Mouse (Mus musculus) MEL (cell line): ENCODE results near the gene Dusp1. TPM values are rescaled to one million over a fixed set of nuclear protein-coding genes. Genes with fewer than 3 reads are reported as not detected.

Source experiments
- DNase-seq: peaks from one replicate; pipeline ENCODE4 v3.0.0; 2011; ENCODE audit warnings: low read depth, low spot score
- H3K27ac ChIP-seq: 2 replicates; pipeline ENCODE4 v1.5.1; 2012; ENCODE audit warnings: low read depth, mild to moderate bottlenecking, control low read depth, low read length, moderate library complexity; ENCODE audit not compliant: control insufficient read depth
- H3K27me3 ChIP-seq, 2 experiments: fragments of 150-350 bp in 1 of 2; sonication (generic) in 1 of 2; 2 replicates each; pipeline ENCODE4 v1.6.1; 2012; ENCODE audit warnings: low read length in 2 of 2, mild to moderate bottlenecking in 2 of 2, improper control_type of control experiment in 1 of 2, moderate library complexity in 1 of 2; ENCODE audit not compliant: insufficient read depth in 2 of 2, control insufficient read depth in 1 of 2
- H3K36me3 ChIP-seq, 2 experiments: 2 replicates each; pipeline ENCODE4 v1.6.1; 2012 to 2014; ENCODE audit warnings: low read length in 2 of 2, improper control_type of control experiment in 1 of 2, inconsistent platforms in 1 of 2, mild to moderate bottlenecking in 1 of 2; ENCODE audit not compliant: insufficient read depth in 2 of 2, control insufficient read depth in 1 of 2
- H3K4me1 ChIP-seq, 2 experiments: fragments of 150-350 bp in 1 of 2; sonication (generic) in 1 of 2; 2 replicates each; pipeline ENCODE4 v1.6.1; 2012; ENCODE audit warnings: low read length in 2 of 2, improper control_type of control experiment in 1 of 2, mild to moderate bottlenecking in 1 of 2; ENCODE audit not compliant: insufficient read depth in 2 of 2, control insufficient read depth in 1 of 2
- H3K4me3 ChIP-seq, 2 experiments: fragments of 150-350 bp in 1 of 2; sonication (generic) in 1 of 2; 2 replicates each; pipeline ENCODE4 v1.5.1; 2012; ENCODE audit warnings: low read depth in 2 of 2, low read length in 2 of 2, mild to moderate bottlenecking in 2 of 2, moderate library complexity in 2 of 2, control low read depth in 1 of 2, improper control_type of control experiment in 1 of 2; ENCODE audit not compliant: control insufficient read depth in 1 of 2, insufficient read depth in 1 of 2
- H3K79me2 ChIP-seq: 2 replicates; pipeline ENCODE4 v1.6.1; 2012; ENCODE audit warnings: mild to moderate bottlenecking, low read length, moderate library complexity; ENCODE audit not compliant: control insufficient read depth, poor library complexity, insufficient read depth
- H3K9ac ChIP-seq: 2 replicates; pipeline ENCODE4 v1.6.1; 2012; ENCODE audit warnings: low read depth, mild to moderate bottlenecking, control low read depth, low read length, moderate library complexity; ENCODE audit not compliant: control insufficient read depth, poor library complexity, severe bottlenecking
- H3K9me3 ChIP-seq: fragments of 150-350 bp; sonication (generic); replicated peaks from 2 replicates; pipeline ENCODE4 v1.6.1; 2012; ENCODE audit warnings: mild to moderate bottlenecking, low read length, improper control_type of control experiment, moderate library complexity; ENCODE audit not compliant: insufficient read depth
- CHD2 ChIP-seq: IDR thresholded peaks from 2 replicates; pipeline ENCODE4 v1.6.1; 2011; ENCODE audit warnings: low read length, improper control_type of control experiment
- CTCF ChIP-seq, 3 experiments: IDR thresholded peaks in 2 of 3; conservative IDR thresholded peaks in 1 of 3; 2 replicates each; pipeline ENCODE4 v1.5.1; 2011 to 2012; ENCODE audit warnings: low read length in 3 of 3, low read depth in 2 of 3, mild to moderate bottlenecking in 2 of 3, improper control_type of control experiment in 1 of 3, inconsistent platforms in 1 of 3, mixed read lengths in 1 of 3, moderate library complexity in 1 of 3; ENCODE audit not compliant: control insufficient read depth in 1 of 3, insufficient read depth in 1 of 3, poor library complexity in 1 of 3, severe bottlenecking in 1 of 3
- E2F4 ChIP-seq: IDR thresholded peaks from 2 replicates; pipeline ENCODE4 v1.6.1; 2011; ENCODE audit warnings: low read depth, low read length, improper control_type of control experiment, borderline replicate concordance
- ELF1 ChIP-seq: IDR thresholded peaks from 2 replicates; pipeline ENCODE4 v1.6.1; 2014; ENCODE audit warnings: low read depth, mild to moderate bottlenecking, inconsistent platforms, low read length, improper control_type of control experiment, moderate library complexity
- EP300 ChIP-seq, 2 experiments: IDR thresholded peaks; 2 replicates each; pipeline ENCODE4 v1.6.1; 2011; ENCODE audit warnings: improper control_type of control experiment in 2 of 2, low read length in 2 of 2, low read depth in 1 of 2, mild to moderate bottlenecking in 1 of 2
- ETS1 ChIP-seq: IDR thresholded peaks from 2 replicates; pipeline ENCODE4 v1.6.1; 2012; ENCODE audit warnings: low read depth, mild to moderate bottlenecking, inconsistent platforms, low read length, improper control_type of control experiment, moderate library complexity
- GATA1 ChIP-seq: IDR thresholded peaks from 2 replicates; pipeline ENCODE4 v1.6.1; 2011; ENCODE audit warnings: low read depth, low read length, improper control_type of control experiment
- HCFC1 ChIP-seq: IDR thresholded peaks from 2 replicates; pipeline ENCODE4 v1.6.1; 2012; ENCODE audit warnings: low read depth, mild to moderate bottlenecking, inconsistent platforms, low read length, improper control_type of control experiment, moderate library complexity
- JUND ChIP-seq: IDR thresholded peaks from 2 replicates; pipeline ENCODE4 v1.6.1; 2011; ENCODE audit warnings: low read depth, mild to moderate bottlenecking, improper control_type of control experiment, low read length
- KAT2A ChIP-seq: conservative IDR thresholded peaks from 2 replicates; pipeline ENCODE4 v1.6.1; 2012; ENCODE audit warnings: low read depth, low read length, improper control_type of control experiment, inconsistent platforms
- MAFK ChIP-seq: IDR thresholded peaks from 2 replicates; pipeline ENCODE4 v1.6.1; 2011; ENCODE audit warnings: low read depth, mild to moderate bottlenecking, low read length, improper control_type of control experiment, borderline replicate concordance
- MAX ChIP-seq: IDR thresholded peaks from 2 replicates; pipeline ENCODE4 v1.6.1; 2011; ENCODE audit warnings: low read length, improper control_type of control experiment
- MAZ ChIP-seq: IDR thresholded peaks from 2 replicates; pipeline ENCODE4 v1.6.1; 2012; ENCODE audit warnings: low read depth, mild to moderate bottlenecking, inconsistent platforms, low read length, improper control_type of control experiment
- MEF2A ChIP-seq: IDR thresholded peaks from 2 replicates; pipeline ENCODE4 v1.6.1; 2014; ENCODE audit warnings: low read depth, mild to moderate bottlenecking, inconsistent platforms, low read length, improper control_type of control experiment; ENCODE audit not compliant: poor library complexity, insufficient replicate concordance, severe bottlenecking; ENCODE audit errors: extremely low read depth
- MYB ChIP-seq: IDR thresholded peaks from 2 replicates; pipeline ENCODE4 v1.6.1; 2011; ENCODE audit warnings: mild to moderate bottlenecking, low read depth, low read length, improper control_type of control experiment
- NRF1 ChIP-seq: IDR thresholded peaks from 2 replicates; pipeline ENCODE4 v1.6.1; 2014; ENCODE audit warnings: low read depth, mild to moderate bottlenecking, inconsistent platforms, low read length, improper control_type of control experiment, moderate library complexity; ENCODE audit not compliant: poor library complexity, insufficient read depth, severe bottlenecking
- POLR2A ChIP-seq, 2 experiments: IDR thresholded peaks; 2 replicates each; pipeline ENCODE4 v1.6.1; 2011 to 2012; ENCODE audit warnings: low read length in 2 of 2, mild to moderate bottlenecking in 2 of 2, control low read depth in 1 of 2, improper control_type of control experiment in 1 of 2, low read depth in 1 of 2, moderate library complexity in 1 of 2; ENCODE audit not compliant: control insufficient read depth in 1 of 2, insufficient read depth in 1 of 2, poor library complexity in 1 of 2
- SIN3A ChIP-seq: IDR thresholded peaks from 2 replicates; pipeline ENCODE4 v1.6.1; 2012; ENCODE audit warnings: low read length, improper control_type of control experiment, inconsistent platforms
- TAL1 ChIP-seq: IDR thresholded peaks from 2 replicates; pipeline ENCODE4 v1.6.1; 2012; ENCODE audit warnings: mild to moderate bottlenecking, inconsistent platforms, low read length, moderate library complexity, mixed read lengths
- TBP ChIP-seq: IDR thresholded peaks from 2 replicates; pipeline ENCODE4 v1.8.0; 2011; ENCODE audit warnings: low read depth, low read length, improper control_type of control experiment
- TCF12 ChIP-seq: IDR thresholded peaks from 2 replicates; pipeline ENCODE4 v1.6.1; 2014; ENCODE audit warnings: low read depth, mild to moderate bottlenecking, inconsistent platforms, low read length, improper control_type of control experiment, moderate library complexity
- UBTF ChIP-seq: IDR thresholded peaks from 2 replicates; pipeline ENCODE4 v1.6.1; 2012; ENCODE audit warnings: low read depth, mild to moderate bottlenecking, inconsistent platforms, low read length, improper control_type of control experiment, moderate library complexity, borderline replicate concordance; ENCODE audit not compliant: insufficient read depth
- USF1 ChIP-seq: IDR thresholded peaks from 2 replicates; pipeline ENCODE4 v1.6.1; 2014; ENCODE audit warnings: low read depth, mild to moderate bottlenecking, inconsistent platforms, low read length, improper control_type of control experiment, moderate library complexity
- USF2 ChIP-seq, 2 experiments: IDR thresholded peaks; 2 replicates each; pipeline ENCODE4 v1.6.1; 2011 to 2012; ENCODE audit warnings: improper control_type of control experiment in 2 of 2, low read length in 2 of 2, borderline replicate concordance in 1 of 2, inconsistent platforms in 1 of 2, low read depth in 1 of 2, mild to moderate bottlenecking in 1 of 2; ENCODE audit not compliant: insufficient read depth in 1 of 2
- ZMIZ1 ChIP-seq: IDR thresholded peaks from 2 replicates; pipeline ENCODE4 v1.6.1; 2012; ENCODE audit warnings: low read depth, mild to moderate bottlenecking, inconsistent platforms, low read length, improper control_type of control experiment, moderate library complexity
- polyA plus RNA-seq, 2 experiments: library from polyadenylated mRNA; stranded (reverse) in 1 of 2; unstranded in 1 of 2; fragments of >175 nt in 1 of 2; fragments of >200 nt in 1 of 2; gene quantifications; 2 replicates each; pipeline versions ENCODE4 v1.2.1 to v1.2.4; 2012; ENCODE audit warnings: low replicate concordance in 2 of 2, low read depth in 1 of 2; ENCODE audit not compliant: insufficient read length in 2 of 2, insufficient read depth in 1 of 2, missing spikeins in 1 of 2
- total RNA-seq: library from RNA; depleted of rRNA; stranded (reverse); fragments of 300-350 nt; gene quantifications from 2 replicates; pipeline ENCODE4 v1.2.3, GENCODE M21; 2012

The Dusp1 gene
- total and polyA plus RNA-seq, 3 experiments, result 0.96 to 5.0 TPM; not detected in 1

DNA sequence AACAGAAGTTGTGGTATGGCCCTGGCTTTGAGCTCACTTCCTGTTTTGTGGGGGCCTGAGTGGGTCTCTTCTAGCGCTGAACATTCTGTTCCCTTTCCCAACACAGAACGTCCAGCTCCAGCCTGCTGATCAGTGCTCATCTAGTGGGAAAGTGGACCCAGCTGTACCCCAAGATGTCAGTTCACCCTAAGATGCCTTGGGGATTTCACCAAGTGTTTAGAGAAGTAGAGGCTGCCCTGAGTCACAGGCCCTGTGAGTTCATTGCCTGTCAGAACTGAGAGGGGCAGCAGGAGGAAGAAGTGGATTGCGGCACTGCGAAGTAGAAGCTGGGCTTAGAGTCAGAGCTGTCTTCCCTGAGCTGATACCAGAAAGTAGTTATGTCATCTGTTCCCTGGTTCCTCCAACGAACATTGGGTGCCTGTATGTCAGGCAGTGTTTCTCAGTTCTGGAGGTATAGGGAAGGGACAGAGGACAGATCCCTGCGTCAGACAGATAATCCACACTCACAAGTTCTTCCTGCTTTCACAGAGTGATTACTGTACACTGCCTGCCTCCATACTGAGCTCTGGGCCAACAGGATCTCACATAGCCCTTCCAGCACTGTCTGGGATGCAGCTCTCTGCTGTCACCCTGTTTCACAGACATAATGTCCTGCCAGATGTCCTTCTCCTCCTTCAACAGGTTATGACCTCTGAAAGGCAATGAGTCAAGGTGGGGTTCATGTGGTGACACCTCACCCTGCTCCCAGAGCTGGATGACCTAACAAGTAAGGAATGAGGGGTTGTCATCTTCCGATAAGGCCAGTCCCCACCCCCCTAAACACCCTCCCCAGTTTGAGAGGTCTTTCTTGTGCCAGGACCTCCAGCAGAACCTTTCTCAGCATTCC, 26.4 kb downstream of the Dusp1 start:
- H3K27me3 ChIP-seq, result no peaks in the 10 kb centered on the region
- H3K4me3 ChIP-seq, result peak overlapping the region in 1 of 2 experiments; percentile 17; a peak in 1 of 4 replicates
- no peaks in the 10 kb centered on the region; the same call in 1 of the 2 replicates for H3K79me2 ChIP-seq
- H3K27ac ChIP-seq, result peak overlapping the region; percentile 52
- peak; percentile 71 for DNase-seq
- no peaks in the 10 kb centered on the region for H3K9me3 ChIP-seq
- peaks cover 20 to 50% of the 10 kb centered on the region in 2 experiments for H3K4me1 ChIP-seq
- H3K9ac ChIP-seq, result peak overlapping the region; percentile 39
- H3K36me3 ChIP-seq, result peaks cover 0 to 38% of the 10 kb centered on the region in 2 experiments; a peak in 2 of 4 replicates
- TF ChIP-seq HCFC1, result no peak
- no peak for TF ChIP-seq CHD2
- peak; percentile 63 for TF ChIP-seq TAL1
- no peak for TF ChIP-seq TCF12
- no peak for TF ChIP-seq SIN3A
- no peak for TF ChIP-seq EP300 (IDR thresholded peaks at IDR 0.05; ENCODE audit: low read depth in 1 of 2, low read length in 2 of 2)
- TF ChIP-seq ELF1, result no peak
- no peak for TF ChIP-seq CTCF (IDR thresholded peaks at IDR 0.05 in 2 of 3, conservative IDR thresholded peaks at IDR 0.05 in 1 of 3; ENCODE audit: control insufficient read depth in 1 of 3, insufficient read depth in 1 of 3, low read depth in 2 of 3, low read length in 3 of 3, poor library complexity in 1 of 3, severe bottlenecking in 1 of 3)
- 0 out of 2 replicates have a peak, but pooled peaks have one; percentile 14 for TF ChIP-seq MAX
- no peak for TF ChIP-seq NRF1
- no peak for TF ChIP-seq USF2 (IDR thresholded peaks at IDR 0.05; ENCODE audit: borderline replicate concordance in 1 of 2, insufficient read depth in 1 of 2, low read depth in 1 of 2, low read length in 2 of 2)
- TF ChIP-seq E2F4, result no peak
- TF ChIP-seq GATA1, result no peak
- peak; percentile 4; the same call in 1 of the 2 replicates for TF ChIP-seq TBP
- TF ChIP-seq POLR2A (IDR thresholded peaks at IDR 0.05; ENCODE audit: control insufficient read depth in 1 of 2, insufficient read depth in 1 of 2, low read depth in 1 of 2, low read length in 2 of 2, poor library complexity in 1 of 2), result 0 out of 4 replicates have a peak, but pooled peaks of 1 of the 2 experiments have one; percentile 29
- TF ChIP-seq ETS1, result 0 out of 2 replicates have a peak, but pooled peaks have one; percentile 15
- TF ChIP-seq UBTF, result no peak
- TF ChIP-seq MAFK, result no peak

DNA sequence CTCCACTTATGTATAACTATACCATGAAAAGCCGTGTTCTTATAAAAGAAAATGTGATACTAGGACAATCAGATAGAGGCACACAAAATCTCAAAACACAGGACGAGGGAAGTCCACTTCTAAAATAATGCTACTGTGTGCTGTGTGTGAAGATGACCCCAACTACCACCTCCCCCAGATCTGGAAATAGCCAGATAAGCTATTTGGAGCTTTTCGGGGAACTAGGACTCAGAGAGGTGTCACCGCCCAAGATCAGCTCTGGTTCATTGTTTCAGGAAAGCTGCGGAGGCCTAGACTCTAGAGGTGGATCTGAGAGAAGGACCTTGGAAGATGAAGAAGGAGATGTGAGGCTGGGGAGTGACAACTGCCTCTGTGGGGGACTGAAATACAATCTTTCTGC, 27.2 kb downstream of the Dusp1 start:
- peak overlapping the region; percentile 39; the same call in 1 of the 2 replicates for H3K9ac ChIP-seq
- H3K27me3 ChIP-seq, result no peaks in the 10 kb centered on the region
- peaks cover 20 to 50% of the 10 kb centered on the region in 2 experiments for H3K4me1 ChIP-seq
- H3K4me3 ChIP-seq, result no peak overlapping the region
- no peaks in the 10 kb centered on the region; the same call in 1 of the 2 replicates for H3K79me2 ChIP-seq
- peak overlapping the region; percentile 52 for H3K27ac ChIP-seq
- H3K9me3 ChIP-seq, result no peaks in the 10 kb centered on the region
- peak; percentile 45 for DNase-seq
- peaks cover 0 to 38% of the 10 kb centered on the region in 2 experiments; a peak in 2 of 4 replicates for H3K36me3 ChIP-seq
- TF ChIP-seq POLR2A (IDR thresholded peaks at IDR 0.05; ENCODE audit: control insufficient read depth in 1 of 2, insufficient read depth in 1 of 2, low read depth in 1 of 2, low read length in 2 of 2, poor library complexity in 1 of 2), result no peak
- no peak for TF ChIP-seq NRF1
- TF ChIP-seq MAZ, result 0 out of 2 replicates have a peak, but pooled peaks have one; percentile 25
- TF ChIP-seq E2F4, result no peak
- TF ChIP-seq USF1, result no peak
- no peak for TF ChIP-seq JUND
- TF ChIP-seq ZMIZ1, result no peak
- no peak for TF ChIP-seq GATA1
- no peak for TF ChIP-seq UBTF
- TF ChIP-seq ELF1, result no peak
- no peak for TF ChIP-seq MYB
- no peak for TF ChIP-seq ETS1
- TF ChIP-seq CHD2, result no peak
- no peak for TF ChIP-seq CTCF (IDR thresholded peaks at IDR 0.05 in 2 of 3, conservative IDR thresholded peaks at IDR 0.05 in 1 of 3; ENCODE audit: control insufficient read depth in 1 of 3, insufficient read depth in 1 of 3, low read depth in 2 of 3, low read length in 3 of 3, poor library complexity in 1 of 3, severe bottlenecking in 1 of 3)
- no peak for TF ChIP-seq KAT2A
- TF ChIP-seq MAFK, result no peak
- 0 out of 2 replicates have a peak, but pooled peaks have one; percentile 6 for TF ChIP-seq MAX
- no peak for TF ChIP-seq MEF2A
- peak in 1 of 2 experiments; percentile 19; a peak in 1 of 4 replicates for TF ChIP-seq EP300 (IDR thresholded peaks at IDR 0.05; ENCODE audit: low read depth in 1 of 2, low read length in 2 of 2)
